Mouse (Mus musculus) adrenal gland, adult 2 months (tissue): ENCODE measurements around the gene Aqp9. TPM values are rescaled to one million over a fixed set of nuclear protein-coding genes. Genes with fewer than 3 reads are reported as not detected.
A peak's percentile ranks its signal among the peaks of the same experiment; 100 is the strongest.

Source experiments
- DNase-seq: peaks from one replicate; pipeline ENCODE4 v3.0.0; 2021
- polyA plus RNA-seq: library from polyadenylated mRNA; depleted of rRNA; stranded (reverse); fragments of >200 nt; gene quantifications from 2 replicates; pipeline ENCODE4 v1.2.3, GENCODE M21; 2012; rRNA removed
- total RNA-seq, 2 experiments: library from RNA; stranded (reverse); gene quantifications; 2 replicates each; pipeline ENCODE4 v1.2.3; 2021

Gene Aqp9
- total and polyA plus RNA-seq, 3 experiments: 0.27 to 1.1 (median 0.28) TPM

GRCm38 (mm10) chr9:71066491-71066890 lies 102.0 kb downstream of the Aqp9 start:
- DNase-seq: no peak

- DNase-seq: no peak
These were observed 103.1 kb downstream of the Aqp9 start for GRCm38 (mm10) chr9:71065343-71065875.

GRCm38 (mm10) chr9:71064291-71064840 lies 104.1 kb downstream of the Aqp9 start:
- DNase-seq: no peak

GRCm38 (mm10) chr9:71063551-71063950 lies 104.9 kb downstream of the Aqp9 start:
- no peak for DNase-seq

GRCm38 (mm10) chr9:71062976-71063375 lies 105.5 kb downstream of the Aqp9 start:
- no peak for DNase-seq

GRCm38 (mm10) chr9:71062301-71062700 lies 106.2 kb downstream of the Aqp9 start:
- peak; percentile 72 for DNase-seq

Other genes starting within 250 kb of the Aqp9 start
- gene Lipc, start 216.5 kb downstream of the Aqp9 start, total RNA-seq: under 1 TPM in 1 of 2 experiments, not detected in 1; 0.69 TPM
- gene Lipc, start 216.5 kb downstream of the Aqp9 start, polyA plus RNA-seq: 0.12 TPM in 1 of 2 replicates, not detected in the other
- 10 to 100 TPM; 65.6 to 92.9 TPM for gene Aldh1a2, start 47.1 kb upstream of the Aqp9 start, total RNA-seq
- gene Aldh1a2, start 47.1 kb upstream of the Aqp9 start, polyA plus RNA-seq: 17.9 and 19.1 TPM in 2 replicates